Mouse (Mus musculus): ENCODE measurements at regions not wholly inside any gene's neighbourhood (a gene's known extent, or its start where the extent isn't known, plus 50 kb on each side); places are given as distances from the start of the nearest gene placed in this dataset.

DNA sequence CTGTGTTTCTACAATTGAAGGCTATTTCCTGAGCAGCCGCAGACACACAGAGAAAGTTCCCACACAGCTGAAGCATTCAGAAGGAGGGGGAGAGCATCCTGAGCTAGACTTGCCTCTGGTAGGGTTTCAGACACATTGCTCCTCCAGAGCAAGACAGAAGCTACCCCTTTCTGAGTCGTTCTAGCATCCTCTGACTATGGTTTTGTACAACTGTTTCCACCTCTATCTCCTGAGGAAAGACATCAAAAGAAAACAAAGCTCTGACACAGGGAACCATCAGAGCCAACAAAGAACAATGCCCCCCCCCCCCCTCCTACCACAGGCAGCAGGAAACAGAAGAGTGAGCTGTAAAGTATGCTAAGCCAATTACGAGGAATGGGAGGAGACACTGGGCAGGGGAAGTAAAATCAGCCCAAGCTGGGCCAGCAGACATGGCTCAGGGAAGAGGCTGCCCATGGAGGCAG is 132.3 kb upstream of the Atp2b1 start:
- TF ChIP-seq CTCF (IDR thresholded peaks at IDR 0.05; ENCODE audit: extremely low read depth, insufficient read depth, low read length) (no peak), POLR2A (IDR thresholded peaks at IDR 0.05; ENCODE audit: extremely low read depth, insufficient read depth, low read length) (no peak)
